Mouse (Mus musculus) hindlimb bud, embryonic 11.5 days (tissue): Measurements from ENCODE around the gene Syngr3.
"Not testable (repeated sequence)": the region's sequence is repeated elsewhere in the genome, so short reads cannot be mapped to it uniquely, and the experiment has no call there.

ENCODE experiments used
- DNase-seq: peaks from one replicate; pipeline ENCODE4 v3.0.0-alpha.2; 2012; ENCODE audit warnings: low read depth, low spot score; ENCODE audit errors: extremely low spot score

The Syngr3 gene

DNA sequence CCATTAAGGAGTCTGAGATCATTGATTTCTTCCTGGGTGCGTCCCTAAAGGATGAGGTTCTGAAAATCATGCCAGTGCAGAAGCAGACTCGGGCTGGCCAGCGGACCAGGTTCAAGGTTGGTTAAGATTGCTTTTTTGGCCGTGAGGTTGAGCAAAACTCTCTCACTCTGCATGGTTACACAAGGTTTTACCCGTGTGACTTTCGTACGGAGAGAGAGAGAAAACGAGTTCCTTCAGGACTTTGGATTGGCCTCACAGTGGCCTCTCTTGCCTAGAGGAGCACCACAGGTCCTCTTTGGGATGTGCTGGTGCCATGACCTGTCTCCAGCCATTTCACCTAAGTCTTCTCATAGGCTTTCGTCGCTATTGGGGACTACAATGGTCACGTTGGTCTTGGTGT is 30.9 kb upstream of the Syngr3 start:
- not testable (repeated sequence) for DNase-seq

DNA sequence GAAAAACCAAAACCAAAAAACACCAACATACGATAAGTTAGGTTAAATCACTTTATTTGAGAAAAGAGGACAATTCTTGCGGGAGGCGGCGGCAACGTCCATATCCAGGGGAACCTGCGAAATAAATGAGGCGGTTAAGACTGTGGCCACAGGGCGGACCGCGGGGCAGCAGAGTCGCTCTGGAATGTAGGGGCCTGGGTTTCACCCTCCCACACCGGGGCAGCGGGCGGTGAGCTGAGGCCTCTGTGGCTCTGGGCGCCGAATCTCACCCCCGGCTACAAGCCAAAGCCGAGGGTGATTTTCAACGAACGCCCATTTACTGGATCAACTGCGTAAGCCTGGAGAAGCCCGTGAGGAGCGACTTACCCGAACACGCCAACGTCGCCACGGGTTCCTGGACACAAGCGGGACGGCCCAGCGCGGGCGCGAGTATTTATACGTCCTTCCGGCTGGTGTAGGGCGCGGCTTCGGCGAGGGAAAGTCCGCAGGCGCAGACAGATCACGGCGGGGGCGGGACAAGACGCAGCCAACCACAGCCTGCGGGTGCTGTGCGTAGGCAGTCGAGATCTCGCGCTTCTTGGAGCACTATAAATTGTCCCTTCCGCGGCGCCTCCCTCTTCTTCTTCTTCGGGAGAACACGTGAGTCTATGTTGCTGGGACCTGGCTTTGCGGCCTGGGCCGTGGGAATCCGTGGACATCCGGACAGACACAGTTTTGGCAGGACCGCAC is 29.9 kb upstream of the Syngr3 start:
- peak; percentile 90 for DNase-seq

DNA sequence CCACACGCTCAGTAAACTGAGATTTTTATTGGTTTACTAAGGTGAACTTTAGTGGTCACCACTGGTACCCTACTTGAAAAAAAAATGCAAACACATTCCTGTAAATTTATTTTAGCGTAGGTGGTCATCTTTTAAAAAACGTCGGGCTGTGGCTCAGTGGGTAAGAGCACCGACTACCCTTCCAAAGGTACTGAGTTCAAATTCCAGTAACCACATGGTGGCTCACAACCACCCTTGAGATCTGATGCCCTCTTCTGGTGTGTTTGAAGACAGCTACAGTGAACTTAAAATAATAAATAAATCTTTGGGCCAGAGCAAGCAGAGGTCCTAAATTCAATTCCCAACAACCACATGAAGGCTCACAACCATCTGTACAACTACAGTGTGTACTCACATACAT is 29.2 kb upstream of the Syngr3 start:
- not testable (repeated sequence) for DNase-seq

DNA sequence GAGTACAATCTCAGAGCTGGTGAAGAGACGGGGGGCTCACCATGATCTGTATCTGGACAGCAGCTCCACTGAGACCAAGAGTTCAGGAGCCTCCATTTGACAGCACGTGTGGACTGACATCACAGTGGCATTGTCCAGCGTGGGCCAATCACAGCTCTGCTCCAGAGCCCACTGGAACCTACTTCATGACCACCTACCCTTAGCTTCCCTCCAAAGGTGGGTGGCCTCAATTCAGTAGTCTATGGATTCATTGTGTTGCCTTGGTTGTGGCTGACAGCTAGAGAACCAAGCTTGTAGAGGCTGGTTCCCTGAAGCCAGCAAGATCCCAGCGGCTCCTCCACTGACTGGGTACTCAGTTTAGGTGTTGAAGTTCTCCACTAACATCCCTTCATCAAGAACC is 28.2 kb upstream of the Syngr3 start, which contains the start of the genes Rnf151 and Rps2:
Gene Rnf151, minus strand, starts transcription at position 121 of the 400 bp plus-strand sequence.
Gene Rps2, plus strand, starts transcription at position 174 of the 400 bp plus-strand sequence.
- no peak for DNase-seq

DNA sequence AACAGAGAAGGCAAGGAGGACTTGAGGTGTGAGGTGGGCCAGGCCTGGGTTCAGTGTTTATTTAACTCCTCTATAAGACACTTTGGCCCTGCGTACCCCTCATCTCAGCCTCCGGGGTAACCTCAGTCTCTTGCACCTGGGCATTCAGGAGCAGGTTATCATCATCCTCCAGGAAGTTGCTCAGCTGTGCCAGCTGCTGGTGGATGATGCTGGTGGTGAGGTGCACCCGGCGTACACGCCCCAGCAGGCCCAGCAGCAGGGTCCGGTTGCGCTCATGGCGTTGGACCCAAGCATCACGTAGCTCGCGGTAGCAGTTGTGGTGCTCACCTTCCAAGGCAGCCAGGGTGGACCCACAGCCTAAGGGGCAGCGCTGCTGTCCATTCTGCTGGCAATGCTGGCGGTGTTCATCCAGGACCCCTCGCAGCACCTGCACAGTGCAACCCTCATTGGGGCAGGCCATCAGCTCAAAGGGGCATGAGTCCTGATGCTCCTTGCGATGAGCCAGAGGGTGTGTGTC is 26.5 kb upstream of the Syngr3 start:
- no peak for DNase-seq

DNA sequence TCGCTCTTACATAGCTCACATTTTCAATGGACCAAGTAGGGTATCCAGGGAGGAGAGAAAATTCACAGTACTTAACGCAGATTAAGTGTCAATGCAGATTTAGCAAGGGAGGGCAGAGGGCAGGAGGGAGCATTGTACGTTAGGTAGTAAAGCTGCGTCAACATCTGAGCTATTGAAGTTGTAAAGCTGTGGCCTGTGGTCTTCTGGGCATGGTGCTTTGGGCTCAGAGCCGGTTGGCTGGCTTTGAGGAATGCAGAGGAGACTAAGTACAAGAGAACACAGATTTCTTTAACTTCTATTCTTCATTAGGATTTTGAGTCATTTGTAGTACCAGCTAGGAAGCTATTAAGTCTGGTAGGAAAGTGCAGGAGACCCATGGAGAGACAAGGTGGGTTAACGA is 25.8 kb upstream of the Syngr3 start:
- no peak for DNase-seq

DNA sequence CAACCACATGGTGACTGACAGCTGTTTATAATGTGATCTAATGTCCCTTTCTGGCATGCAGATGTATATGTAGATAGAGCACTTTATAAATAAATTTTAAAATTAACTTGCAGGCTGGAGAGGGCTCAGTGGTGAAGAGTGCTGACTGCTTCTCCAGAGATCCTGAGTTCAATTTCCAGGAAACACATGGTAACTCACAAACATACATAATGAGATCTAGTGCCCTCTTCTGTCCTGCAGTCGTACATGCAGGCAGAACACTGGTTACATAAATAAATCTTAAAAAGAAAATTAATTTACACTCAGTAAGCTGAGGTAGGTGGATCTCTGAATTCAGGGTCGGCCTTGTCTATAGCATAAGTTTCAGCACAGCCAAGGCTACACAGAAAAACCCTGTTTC is 18.9 kb upstream of the Syngr3 start:
- DNase-seq: no peak

DNA sequence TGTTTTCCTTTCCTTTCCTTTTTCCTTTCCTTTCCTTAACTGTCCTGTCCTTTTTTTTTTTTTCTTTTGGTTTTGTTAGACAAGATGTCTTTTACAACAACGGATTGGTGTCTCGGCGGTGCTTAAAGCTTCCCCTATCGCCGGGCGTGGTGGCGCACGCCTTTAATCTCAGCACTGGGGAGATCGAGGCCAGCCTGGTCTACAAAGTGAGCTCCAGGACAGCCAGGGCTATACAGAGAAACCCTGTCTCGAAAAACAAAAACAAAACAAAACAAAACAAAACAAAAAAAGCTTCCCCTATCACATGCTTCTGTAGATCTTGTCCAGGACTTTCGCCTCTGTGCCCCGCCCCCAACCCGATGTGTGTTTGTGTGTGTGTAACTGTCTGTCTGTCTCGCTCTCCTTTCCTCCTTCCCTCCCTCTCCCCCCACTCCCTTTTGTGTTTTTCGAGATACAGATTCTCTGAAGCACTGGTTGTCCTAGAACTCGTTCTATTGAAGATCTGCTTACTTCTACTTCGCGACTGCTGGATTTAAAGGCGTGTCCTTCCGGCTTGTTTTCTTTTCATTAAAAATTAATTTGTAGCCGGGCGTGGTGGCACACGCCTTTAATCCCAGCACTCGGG is 18.2 kb upstream of the Syngr3 start:
- DNase-seq: no peak

DNA sequence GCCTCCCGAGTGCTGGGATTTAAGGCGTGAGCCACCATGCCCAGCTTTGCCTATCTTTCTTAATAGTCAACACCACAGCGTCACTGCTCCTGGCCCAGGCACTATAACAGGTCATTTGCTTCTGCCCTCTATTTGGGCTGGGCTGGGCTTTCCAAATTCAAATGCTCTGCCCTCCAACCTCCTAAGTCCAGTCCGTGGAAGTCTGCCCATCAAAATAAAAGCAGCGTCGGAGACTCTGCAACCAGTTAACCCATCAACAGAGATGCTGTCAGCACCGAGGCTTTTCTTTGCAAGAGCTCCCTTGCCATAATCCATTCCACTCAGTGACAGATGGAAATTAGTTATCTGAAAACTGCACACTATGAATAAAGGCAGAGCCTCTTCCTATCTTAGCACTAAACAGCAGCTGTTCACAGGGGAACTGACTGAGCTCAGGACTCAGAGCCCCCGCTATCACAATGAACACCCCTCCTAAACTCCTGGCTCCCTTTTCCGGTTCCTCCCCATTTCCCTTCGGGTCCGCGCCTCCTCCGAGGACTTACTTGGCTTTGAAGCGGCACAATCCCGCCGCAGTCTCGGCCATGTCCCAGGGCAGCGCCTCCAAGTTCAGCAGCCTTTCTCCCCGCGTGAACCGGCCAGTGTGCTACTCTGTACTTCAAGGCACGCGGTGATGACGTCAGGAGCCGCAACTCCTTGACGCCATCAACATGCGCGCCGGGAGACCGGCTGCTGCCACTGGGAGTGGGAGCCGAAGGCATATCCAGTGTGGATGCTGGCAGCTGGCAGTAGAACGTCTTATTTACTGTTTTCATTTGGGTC is 17.4 kb upstream of the Syngr3 start, which contains the start of gene Tbl3:
Gene Tbl3, minus strand, starts transcription at position 679 of the 819 bp plus-strand sequence.
- peak; percentile 77 for DNase-seq

DNA sequence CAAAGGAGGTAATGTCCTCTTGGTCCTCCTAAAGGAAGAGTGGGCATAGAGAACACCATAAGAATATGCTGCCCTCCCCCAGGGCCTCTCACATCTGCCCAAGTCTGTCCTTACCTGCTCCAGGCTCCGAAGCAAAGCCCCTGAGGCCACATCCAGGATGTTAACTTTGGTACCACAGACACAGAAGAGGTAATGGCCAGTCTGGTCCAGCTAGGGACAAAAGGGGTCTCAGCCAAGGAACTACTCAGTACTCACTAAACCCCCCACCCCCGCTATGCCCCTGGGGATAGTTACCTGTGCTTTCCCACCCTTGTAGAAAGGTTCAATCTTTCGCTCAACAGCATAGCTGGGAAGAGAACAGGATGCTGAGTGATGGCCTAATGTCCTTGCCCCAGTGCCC is 16.1 kb upstream of the Syngr3 start:
- DNase-seq: no peak

DNA sequence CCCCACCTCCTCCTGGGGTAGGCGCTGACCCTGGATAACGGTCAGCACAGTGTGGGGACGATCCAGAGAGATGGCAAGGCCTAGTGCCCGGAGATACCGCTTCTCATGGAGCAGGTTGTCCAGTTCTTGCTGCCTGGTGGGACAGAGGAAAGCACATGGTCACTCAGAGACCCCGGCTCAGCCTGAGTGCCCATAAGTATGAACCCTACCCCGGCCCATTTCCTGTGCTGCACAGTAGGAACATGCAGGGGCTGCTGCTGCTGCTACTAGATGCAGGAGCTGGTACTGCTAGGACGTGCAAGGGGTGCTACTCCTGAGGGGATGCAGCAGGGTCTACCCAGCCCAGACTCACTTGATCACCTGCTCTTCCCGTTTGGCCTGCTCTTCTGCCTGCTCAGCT is 11.5 kb upstream of the Syngr3 start:
- no peak for DNase-seq

DNA sequence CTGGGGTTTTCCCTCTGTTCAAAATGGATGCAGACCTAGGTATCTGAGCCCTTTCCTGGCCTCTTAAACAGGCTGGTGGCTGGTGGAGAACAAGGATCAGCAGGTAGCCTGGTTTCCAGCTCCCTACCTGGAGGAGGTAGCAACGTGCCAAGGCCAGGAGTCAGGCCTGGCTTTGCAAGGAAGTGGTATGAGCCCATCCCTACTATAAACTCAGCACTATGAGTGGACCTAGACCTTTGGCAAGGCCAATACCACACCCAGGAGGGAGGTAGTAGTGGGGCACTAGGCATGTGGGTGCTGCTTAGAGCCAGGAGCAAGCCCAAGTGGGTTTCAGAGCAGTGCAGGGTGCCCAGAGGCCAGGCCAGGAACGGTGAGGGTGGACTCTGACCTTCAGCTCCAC is 9.7 kb upstream of the Syngr3 start:
- DNase-seq: no peak

DNA sequence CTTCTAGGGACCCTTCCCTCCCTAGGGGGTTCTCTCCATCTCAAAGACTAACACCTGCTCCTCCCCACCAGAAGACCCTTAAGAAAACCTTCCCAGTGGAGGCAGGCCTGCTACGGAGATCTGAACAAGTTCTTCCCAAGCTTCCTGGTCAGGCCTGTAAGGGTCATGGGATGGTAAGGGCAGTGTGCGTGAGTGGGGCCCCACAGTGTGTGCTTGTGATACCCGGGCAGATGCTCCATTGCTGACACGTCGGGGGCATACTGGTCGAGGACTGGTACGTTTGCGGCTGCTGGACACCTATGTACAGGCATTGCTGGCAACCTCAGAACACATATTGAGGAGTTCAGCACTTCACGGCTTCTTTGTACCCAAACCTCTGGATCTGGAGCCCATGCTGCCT is 9.0 kb upstream of the Syngr3 start:
- no peak for DNase-seq

DNA sequence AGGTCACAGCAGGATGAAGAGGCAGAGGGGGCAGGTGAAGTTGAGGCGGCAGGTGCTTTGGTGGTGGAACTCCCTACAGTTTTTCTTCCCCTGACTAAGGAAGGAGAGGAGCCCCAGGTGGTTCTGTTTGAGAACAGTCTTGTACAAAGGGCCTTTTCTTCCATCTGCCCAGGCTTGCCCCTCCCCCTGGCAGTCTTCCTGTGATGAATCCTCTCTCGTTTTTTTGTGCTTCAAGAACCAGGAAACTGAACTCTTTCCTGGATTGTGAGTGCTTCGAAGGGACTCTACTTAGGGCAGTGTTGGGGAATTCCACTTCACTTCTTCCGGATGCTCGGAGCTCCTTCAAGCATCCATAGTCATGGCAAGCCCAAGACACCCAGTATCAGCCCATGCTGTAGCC is 8.2 kb upstream of the Syngr3 start:
- no peak for DNase-seq

DNA sequence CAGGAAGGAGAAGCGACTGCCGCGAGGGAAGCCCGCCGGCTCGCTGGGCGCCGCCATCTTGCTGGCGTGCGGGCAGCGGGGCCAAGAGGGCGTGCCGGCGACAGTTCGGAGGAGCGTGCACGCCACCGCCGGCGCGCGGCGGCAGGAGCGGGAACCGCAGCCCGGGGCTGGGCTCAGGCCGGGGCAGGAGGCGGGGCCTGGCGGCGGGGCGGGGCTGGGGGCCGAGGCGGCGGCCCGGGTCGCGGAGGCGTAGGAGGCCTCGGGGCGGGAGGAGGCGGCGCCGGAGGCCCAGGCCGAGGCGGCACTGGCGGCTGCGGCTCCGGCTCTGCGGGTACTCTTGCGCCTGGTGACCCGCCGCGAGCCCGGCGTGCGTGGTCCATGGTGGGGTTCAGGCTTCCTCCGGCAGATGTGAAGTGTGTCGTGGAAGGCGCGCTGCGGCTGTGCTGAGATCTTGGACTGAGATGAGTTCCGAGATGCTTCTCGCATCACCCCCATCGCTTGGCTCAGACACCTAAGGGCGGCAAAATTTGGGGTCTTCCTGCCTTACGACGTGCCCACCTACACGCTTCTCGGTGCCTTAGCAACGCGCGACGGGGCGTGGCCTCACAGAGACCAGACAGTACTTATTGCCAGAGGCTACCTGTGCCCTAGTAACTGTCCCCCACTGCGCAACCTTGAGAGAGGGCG is 6.4 kb upstream of the Syngr3 start, which contains the start of the genes Gfer and Noxo1:
Gene Gfer, minus strand, starts transcription at position 146 of the 687 bp plus-strand sequence.
Gene Noxo1, plus strand, starts transcription at position 224 of the 687 bp plus-strand sequence.
- no peak for DNase-seq

DNA sequence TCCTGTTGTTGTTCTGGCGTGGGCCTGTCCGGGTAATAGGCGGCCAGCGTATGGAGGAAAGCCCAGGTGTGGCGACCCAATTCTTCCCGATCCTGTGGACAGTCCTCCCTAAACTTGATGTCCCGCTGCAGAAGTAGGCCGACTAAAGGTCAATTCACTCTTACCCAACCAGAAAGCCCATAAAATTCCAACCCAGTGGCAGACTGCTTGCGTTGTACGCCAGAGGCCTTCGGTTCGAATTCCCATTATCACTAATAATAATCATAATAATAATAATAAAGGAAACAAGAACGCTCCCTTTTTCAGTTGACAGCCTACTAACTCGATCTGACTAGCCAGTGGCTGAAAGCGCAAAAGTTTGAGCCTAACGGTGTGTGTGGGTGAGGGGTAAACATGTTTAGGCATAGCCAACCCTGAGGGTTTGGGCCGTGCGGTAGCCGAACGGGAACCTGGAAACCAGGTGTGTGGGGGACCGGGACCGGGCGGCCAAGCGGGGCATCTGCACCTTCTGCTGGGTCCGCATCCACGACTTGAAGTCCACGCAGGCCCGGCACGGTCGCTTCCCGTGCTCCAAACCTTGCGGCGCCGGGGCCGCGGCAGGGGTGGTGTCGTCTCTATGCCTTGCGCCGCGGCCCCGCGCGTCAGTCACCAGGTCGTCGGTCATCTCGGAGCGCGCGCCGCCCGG is 5.7 kb upstream of the Syngr3 start:
- no peak for DNase-seq

DNA sequence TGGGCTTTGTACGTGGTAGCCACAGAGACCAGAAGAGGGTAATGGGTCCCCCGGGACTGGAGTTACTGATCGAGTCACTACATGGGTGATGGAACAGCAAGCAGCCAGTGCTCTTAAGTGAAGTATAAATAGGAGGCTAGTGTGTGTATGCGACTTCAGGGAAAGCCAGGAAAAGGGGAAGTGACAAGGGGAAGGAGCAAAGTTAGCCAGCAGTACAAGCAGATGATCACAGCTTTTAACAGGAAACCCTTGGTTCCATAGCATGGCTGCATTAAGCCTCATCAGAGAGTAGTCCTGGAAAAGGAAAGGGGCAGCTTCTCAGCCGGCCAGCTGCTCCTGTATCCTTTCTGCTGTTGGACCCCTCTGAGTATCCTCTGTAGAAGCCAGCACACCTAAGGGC is 2.6 kb upstream of the Syngr3 start:
- DNase-seq: no peak

DNA sequence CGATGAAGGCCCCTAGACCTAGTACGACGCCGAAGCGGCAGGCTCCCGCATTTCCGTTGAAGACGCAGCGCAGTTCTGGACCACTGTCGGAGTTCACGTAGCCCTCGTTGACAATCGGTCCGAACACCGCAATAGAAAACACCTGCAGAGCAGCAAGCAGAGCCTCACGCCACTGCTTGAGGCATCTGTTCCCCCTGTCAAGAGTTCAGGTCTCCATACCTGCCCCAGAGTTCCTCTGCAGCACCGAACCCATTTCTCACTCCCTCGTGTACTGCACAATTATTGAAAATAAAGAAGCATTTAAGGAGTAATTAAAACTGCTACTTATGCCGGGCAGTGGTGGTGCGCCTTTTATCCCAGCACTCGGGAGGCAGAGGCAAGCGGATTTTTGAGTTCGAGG is 2.2 kb downstream of the Syngr3 start:
- DNase-seq: no peak

DNA sequence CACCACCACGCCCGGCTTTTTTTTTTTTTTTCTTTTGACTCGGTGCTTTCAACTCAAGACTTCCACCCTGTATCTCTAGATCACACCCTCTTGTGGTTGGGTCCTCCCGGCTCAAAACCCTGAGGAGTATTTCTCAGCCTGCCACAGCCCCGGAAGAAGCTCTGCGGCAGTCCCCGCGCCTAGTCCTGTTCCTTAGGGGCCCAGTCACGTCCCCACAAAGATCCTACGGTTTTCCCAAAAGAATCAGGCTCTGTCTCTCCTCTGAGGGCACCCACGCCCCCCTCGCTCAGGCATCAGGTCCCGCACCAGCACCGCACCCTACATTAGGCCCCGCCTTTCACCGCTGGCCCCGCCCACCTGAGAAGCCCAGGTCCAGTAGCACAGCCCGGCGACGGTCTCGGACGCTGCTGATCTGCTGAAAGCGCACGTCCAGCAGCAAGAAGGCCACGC is 2.6 kb downstream of the Syngr3 start:
- no peak for DNase-seq

DNA sequence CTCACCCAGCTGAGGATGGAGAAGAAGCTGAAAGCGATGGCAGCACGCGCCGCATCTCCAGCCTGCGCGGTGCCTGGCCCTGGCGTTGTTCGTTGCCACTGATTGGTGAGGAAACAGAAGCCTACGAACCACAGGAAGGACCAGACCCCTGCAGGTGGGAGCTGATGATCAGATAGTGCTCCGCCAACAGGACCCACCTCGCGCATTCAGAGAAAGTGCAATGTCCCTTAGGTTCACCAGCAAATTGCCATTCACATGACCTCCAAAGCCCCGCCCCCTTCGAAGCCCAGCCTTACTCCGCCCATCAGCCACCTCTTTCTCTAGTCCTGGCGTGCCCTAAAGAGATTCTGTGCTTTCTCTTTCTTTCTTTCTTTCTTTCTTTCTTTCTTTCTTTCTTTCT is 3.2 kb downstream of the Syngr3 start:
- DNase-seq: no peak
